Mouse (Mus musculus): ENCODE measurements at regions not wholly inside any gene's neighbourhood (a gene's known extent, or its start where the extent isn't known, plus 50 kb on each side); places are given as distances from the start of the nearest gene placed in this dataset.

DNA sequence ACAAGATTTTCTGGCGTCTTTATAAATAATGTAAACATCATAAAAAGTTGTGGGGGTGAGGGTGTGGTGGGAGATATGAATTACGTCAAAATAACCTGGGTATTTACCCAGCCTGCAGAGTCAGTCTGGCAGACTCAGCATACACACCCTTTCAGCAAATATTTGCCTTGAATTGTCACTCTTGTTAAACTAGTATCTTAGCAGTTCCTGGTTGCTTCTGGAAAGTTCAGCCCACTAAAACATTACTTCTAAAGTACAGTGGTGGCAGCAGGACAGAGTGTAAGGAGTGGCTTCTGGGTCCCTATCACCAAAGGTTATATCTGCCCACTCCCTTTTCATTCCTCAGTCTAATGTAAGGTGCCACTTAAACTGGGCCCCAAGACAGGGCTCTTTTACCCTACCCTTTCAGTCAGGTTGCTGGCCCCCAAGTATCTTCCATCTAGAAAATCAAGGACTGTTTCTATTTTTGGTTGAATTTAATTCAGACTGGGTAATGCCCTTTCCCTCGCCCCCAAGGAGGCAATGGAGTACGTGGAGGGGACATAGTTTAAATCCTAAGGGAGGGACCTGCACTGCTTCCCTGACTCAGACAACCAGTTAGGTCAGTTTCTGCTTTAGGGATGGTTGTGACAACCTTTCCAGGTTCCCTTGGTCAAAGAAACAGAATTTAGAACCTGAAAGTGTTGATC lies 289.3 kb downstream of the Pik3r1 start:
- Histone ChIP-seq H3K36me3 (ENCODE audit: control insufficient read depth) (no peaks in the 10 kb centered on the region), H3K4me1 (ENCODE audit: control insufficient read depth) (no peaks in the 10 kb centered on the region; the same call in 1 of the 2 replicates), H3K4me3 (replicated peaks) (no peak overlapping the region), H3K27me3 (ENCODE audit: control insufficient read depth) (no peaks in the 10 kb centered on the region), H3K9me3 (ENCODE audit: control insufficient read depth, low read length) (no peaks in the 10 kb centered on the region)
- no peak for TF ChIP-seq TAL1 (IDR thresholded peaks at IDR 0.05; ENCODE audit: low read length)
- TF ChIP-seq GATA1 (IDR thresholded peaks at IDR 0.05; ENCODE audit: low read length) = no peak

DNA sequence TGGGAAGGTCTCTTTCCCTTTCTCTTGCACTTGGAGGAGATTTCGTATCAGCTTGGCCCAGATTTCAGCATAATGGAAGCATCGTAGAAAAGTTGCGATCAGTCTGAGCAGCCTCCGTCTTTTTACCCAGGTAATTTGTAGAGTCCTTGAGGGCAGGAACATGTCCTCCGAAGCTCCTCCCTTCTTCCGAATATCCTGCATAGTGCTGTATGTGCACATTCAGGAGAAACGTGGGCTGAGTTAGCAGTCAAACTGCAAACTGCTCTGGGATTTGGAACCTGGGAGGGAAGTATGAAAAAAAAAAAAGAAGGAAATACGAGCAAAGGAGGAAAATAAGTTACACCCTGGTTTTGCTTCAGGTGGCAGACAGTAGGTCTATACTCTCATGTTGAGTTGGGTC lies 294.7 kb downstream of the Pik3r1 start:
- Histone ChIP-seq H3K27me3 (ENCODE audit: control insufficient read depth) (no peaks in the 10 kb centered on the region), H3K4me1 (ENCODE audit: control insufficient read depth) (no peaks in the 10 kb centered on the region), H3K36me3 (ENCODE audit: control insufficient read depth) (no peaks in the 10 kb centered on the region), H3K9me3 (ENCODE audit: control insufficient read depth, low read length) (no peaks in the 10 kb centered on the region), H3K4me3 (replicated peaks) (no peak overlapping the region)
- TF ChIP-seq GATA1 (IDR thresholded peaks at IDR 0.05; ENCODE audit: low read length) (no peak), TAL1 (IDR thresholded peaks at IDR 0.05; ENCODE audit: low read length) (no peak)

DNA sequence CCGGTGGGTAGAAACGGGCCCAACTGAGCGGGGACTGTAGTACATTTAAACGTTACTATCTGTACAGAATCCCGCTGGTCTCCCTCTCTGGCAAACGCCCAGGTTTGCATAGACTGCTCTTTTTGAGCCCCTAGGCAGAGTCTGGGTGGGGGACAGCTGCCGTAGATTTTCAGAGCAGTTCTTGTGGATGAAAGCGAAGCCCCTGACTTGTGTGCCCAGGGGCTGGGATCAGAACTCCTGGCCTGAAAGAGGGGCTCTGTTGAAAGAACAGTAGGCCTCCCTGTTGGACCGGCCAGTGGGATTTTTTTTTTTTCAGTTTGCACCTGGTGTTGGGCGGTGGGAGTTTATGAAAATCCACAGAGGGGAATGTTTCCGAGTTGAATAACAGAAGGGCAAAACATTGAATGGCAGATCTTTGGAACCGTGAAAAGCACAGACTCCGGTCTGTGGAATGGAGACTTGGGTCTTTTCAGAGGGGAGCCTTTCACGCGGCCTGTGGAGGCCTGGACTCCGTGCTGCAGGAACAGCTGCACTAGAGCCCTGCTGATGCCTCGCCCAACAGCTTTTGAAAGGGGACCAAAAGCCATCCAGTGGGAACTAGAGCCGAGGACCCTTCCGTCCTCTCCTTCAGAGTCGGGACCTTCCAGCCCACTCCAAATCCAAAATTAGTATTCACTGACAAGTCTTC lies 297.3 kb downstream of the Pik3r1 start:
- H3K4me3 ChIP-seq (replicated peaks) = no peak overlapping the region
- H3K4me1 ChIP-seq (ENCODE audit: control insufficient read depth) = no peaks in the 10 kb centered on the region
- H3K36me3 ChIP-seq (ENCODE audit: control insufficient read depth) = no peaks in the 10 kb centered on the region
- H3K9me3 ChIP-seq (ENCODE audit: control insufficient read depth, low read length) = no peaks in the 10 kb centered on the region
- H3K27me3 ChIP-seq (ENCODE audit: control insufficient read depth) = no peaks in the 10 kb centered on the region
- TF ChIP-seq TAL1 (IDR thresholded peaks at IDR 0.05; ENCODE audit: low read length) (no peak), GATA1 (IDR thresholded peaks at IDR 0.05; ENCODE audit: low read length) (no peak)

GRCm38 (mm10) chr13:101465748-101466127 lies 302.3 kb downstream of the Pik3r1 start:
- Histone ChIP-seq H3K4me3 (replicated peaks) (no peak overlapping the region), H3K4me1 (ENCODE audit: control insufficient read depth) (no peaks in the 10 kb centered on the region), H3K36me3 (ENCODE audit: control insufficient read depth) (no peaks in the 10 kb centered on the region), H3K27me3 (ENCODE audit: control insufficient read depth) (no peaks in the 10 kb centered on the region), H3K9me3 (ENCODE audit: control insufficient read depth, low read length) (no peaks in the 10 kb centered on the region)
- no peak for TF ChIP-seq TAL1 (IDR thresholded peaks at IDR 0.05; ENCODE audit: low read length)
- no peak for TF ChIP-seq GATA1 (IDR thresholded peaks at IDR 0.05; ENCODE audit: low read length)

DNA sequence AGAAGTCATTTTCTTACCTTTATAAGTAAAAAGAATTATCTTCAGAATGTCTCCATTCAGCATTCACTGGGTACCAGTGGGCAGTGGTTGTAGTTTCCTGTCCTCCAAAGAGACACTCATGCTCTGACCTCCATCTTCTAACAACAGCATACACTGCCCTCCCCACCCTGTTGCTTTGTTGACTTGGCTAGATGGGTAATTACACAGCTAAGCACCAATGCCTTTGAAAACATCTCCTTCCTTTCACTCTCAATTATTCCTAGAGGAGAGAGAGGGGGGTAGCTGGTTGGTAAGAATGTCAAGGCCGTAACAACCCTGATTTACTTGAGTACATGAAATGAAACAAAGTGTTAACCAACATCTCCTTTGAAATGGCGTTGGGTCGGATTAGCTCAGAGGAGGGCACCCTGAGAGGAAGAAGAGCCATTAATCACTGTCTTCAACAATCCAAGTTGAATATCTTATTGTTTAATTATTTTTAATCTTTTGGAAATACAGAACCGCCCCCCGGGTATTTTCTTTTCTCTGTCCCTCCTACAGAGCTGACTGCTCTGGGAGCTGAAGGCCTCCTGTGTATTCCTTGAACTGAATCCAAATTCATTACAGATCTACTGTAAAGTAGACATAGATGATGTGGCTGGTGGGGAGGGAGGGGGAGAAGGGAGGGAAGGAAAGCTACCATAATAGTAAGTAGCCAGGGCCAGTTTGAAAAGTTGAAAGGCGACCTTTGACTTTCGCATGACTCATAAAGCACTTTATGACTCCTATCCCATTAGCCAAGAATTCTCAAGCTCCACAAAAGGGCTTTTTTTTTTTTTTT lies 302.9 kb downstream of the Pik3r1 start:
- TF ChIP-seq GATA1 (IDR thresholded peaks at IDR 0.05; ENCODE audit: low read length) = no peak
- TF ChIP-seq TAL1 (IDR thresholded peaks at IDR 0.05; ENCODE audit: low read length) = no peak
- H3K4me1 ChIP-seq (ENCODE audit: control insufficient read depth) = no peaks in the 10 kb centered on the region
- H3K27me3 ChIP-seq (ENCODE audit: control insufficient read depth) = no peaks in the 10 kb centered on the region
- no peaks in the 10 kb centered on the region for H3K36me3 ChIP-seq (ENCODE audit: control insufficient read depth)
- H3K9me3 ChIP-seq (ENCODE audit: control insufficient read depth, low read length) = no peaks in the 10 kb centered on the region
- H3K4me3 ChIP-seq (replicated peaks) = no peak overlapping the region

DNA sequence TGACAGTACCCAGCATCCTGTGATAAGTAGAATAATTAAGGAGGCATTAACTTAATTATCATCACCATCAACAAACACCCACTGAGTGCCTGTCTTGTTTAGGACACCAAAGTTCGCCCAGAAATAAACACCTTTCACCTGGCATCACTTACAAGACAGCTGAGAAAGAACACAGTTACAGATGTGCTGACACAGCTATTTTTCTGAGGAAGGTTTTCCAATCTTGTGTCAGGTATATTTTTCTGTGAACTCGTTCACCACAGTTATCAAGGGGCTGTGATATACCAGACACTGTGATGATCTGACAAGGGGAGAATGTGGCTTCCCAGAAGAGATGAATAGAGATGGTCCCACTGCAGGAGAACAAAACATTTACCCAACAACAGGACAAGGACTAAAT lies 311.1 kb downstream of the Pik3r1 start:
- H3K9me3 ChIP-seq (ENCODE audit: control insufficient read depth, low read length) = no peaks in the 10 kb centered on the region
- H3K4me3 ChIP-seq (replicated peaks) = no peak overlapping the region
- no peaks in the 10 kb centered on the region for H3K27me3 ChIP-seq (ENCODE audit: control insufficient read depth)
- H3K36me3 ChIP-seq (ENCODE audit: control insufficient read depth) = no peaks in the 10 kb centered on the region
- H3K4me1 ChIP-seq (ENCODE audit: control insufficient read depth) = no peaks in the 10 kb centered on the region
- TF ChIP-seq GATA1 (IDR thresholded peaks at IDR 0.05; ENCODE audit: low read length) = no peak
- no peak for TF ChIP-seq TAL1 (IDR thresholded peaks at IDR 0.05; ENCODE audit: low read length)

- Histone ChIP-seq H3K27me3 (ENCODE audit: control insufficient read depth) (no peaks in the 10 kb centered on the region), H3K9me3 (ENCODE audit: control insufficient read depth, low read length) (no peaks in the 10 kb centered on the region), H3K36me3 (ENCODE audit: control insufficient read depth) (no peaks in the 10 kb centered on the region), H3K4me1 (ENCODE audit: control insufficient read depth) (no peaks in the 10 kb centered on the region), H3K4me3 (replicated peaks) (no peak overlapping the region)
- TF ChIP-seq TAL1 (IDR thresholded peaks at IDR 0.05; ENCODE audit: low read length) (no peak), GATA1 (IDR thresholded peaks at IDR 0.05; ENCODE audit: low read length) (no peak)
Measured at GRCm38 (mm10) chr13:101454276-101454675, 313.7 kb downstream of the Pik3r1 start.

- H3K27me3 ChIP-seq (ENCODE audit: control insufficient read depth) = no peaks in the 10 kb centered on the region
- H3K9me3 ChIP-seq (ENCODE audit: control insufficient read depth, low read length) = no peaks in the 10 kb centered on the region
- no peak for TF ChIP-seq GATA1 (IDR thresholded peaks at IDR 0.05; ENCODE audit: low read length)
- no peak for TF ChIP-seq TAL1 (IDR thresholded peaks at IDR 0.05; ENCODE audit: low read length)
- H3K36me3 ChIP-seq (ENCODE audit: control insufficient read depth) = no peaks in the 10 kb centered on the region
- H3K4me1 ChIP-seq (ENCODE audit: control insufficient read depth) = no peaks in the 10 kb centered on the region
- no peak overlapping the region for H3K4me3 ChIP-seq (replicated peaks)
Measured at GRCm38 (mm10) chr13:101450501-101450900, 317.5 kb downstream of the Pik3r1 start.

DNA sequence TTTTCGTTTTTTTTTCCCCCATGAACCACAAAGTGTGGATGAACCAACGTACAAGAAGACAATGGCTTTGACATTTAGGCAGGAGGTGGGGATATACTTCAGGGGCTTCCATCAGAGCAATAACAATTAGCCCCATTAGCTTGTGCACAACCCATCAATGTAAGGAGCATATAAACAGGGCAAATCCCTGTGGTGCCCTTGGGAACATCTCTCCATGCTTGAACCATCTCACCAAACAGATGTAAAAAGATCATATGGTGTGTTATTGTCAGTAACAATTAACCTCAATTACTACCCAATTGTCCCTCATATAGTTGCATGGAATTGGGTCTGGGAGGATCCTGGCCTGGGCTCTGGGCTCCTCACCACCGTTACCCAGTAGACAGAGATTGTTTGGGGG lies 328.5 kb downstream of the Pik3r1 start:
- no peaks in the 10 kb centered on the region for H3K4me1 ChIP-seq (ENCODE audit: control insufficient read depth)
- no peaks in the 10 kb centered on the region for H3K9me3 ChIP-seq (ENCODE audit: control insufficient read depth, low read length)
- TF ChIP-seq GATA1 (IDR thresholded peaks at IDR 0.05; ENCODE audit: low read length) (no peak), TAL1 (IDR thresholded peaks at IDR 0.05; ENCODE audit: low read length) (no peak)
- no peaks in the 10 kb centered on the region for H3K27me3 ChIP-seq (ENCODE audit: control insufficient read depth)
- no peak overlapping the region for H3K4me3 ChIP-seq (replicated peaks)
- H3K36me3 ChIP-seq (ENCODE audit: control insufficient read depth) = no peaks in the 10 kb centered on the region
